ENCODE assay signal across 29 mouse cellular contexts in the genomic region with DNA sequence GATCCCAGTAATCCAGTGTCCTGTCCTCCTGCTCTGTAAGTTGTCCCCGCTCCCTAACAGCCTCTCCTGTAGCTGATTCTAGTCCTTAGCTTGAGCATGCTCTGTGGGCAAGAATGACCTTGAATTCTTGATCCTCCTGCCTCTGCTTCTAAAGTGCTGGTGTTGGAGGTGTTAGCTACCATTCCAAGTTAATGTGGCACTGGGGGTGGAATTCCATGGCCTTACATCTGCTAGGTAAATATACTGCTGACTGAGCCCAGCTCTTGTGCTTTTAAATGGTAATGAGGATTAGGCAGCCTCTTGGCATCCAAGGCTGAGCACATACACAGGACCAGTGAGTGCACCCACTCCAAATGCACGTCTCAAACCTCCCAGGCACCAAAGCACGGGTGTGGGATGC. TPM values are rescaled to one million over a fixed set of nuclear protein-coding genes. Genes with fewer than 3 reads are reported as not detected.
A peak's percentile ranks its signal among the peaks of the same experiment; 100 is the strongest.
DNase-seq lines count a peak whose midpoint lies in the region; ATAC-seq and TF ChIP-seq lines count a peak whose summit lies in the region.
"Had no signal": no experiment of that assay in that cellular context is flagged by ENCODE, and none has a peak within 500 bp of the region (broad histone marks: within the 10 kb centered on the region; RNA-seq: fewer than 3 reads in every experiment).

No protein-coding gene starts in this region.

- H3K9me3 ChIP-seq in midbrain, embryonic 13.5 days = no peaks in the 10 kb centered on the region
- no peaks in the 10 kb centered on the region for H3K9me3 ChIP-seq in midbrain, embryonic 14.5 days (ENCODE audit: control insufficient read depth, low read length)
- H3K9me3 ChIP-seq in hindbrain, embryonic 11.5 days (ENCODE audit: control insufficient read depth, low read length) = no peaks in the 10 kb centered on the region
- H3K9me3 ChIP-seq: embryonic facial prominence, embryonic 10.5 days; embryonic facial prominence, embryonic 13.5 days; forebrain, embryonic 12.5 days; forebrain, embryonic 15.5 days; heart, embryonic 12.5 days; heart, embryonic 15.5 days; hindbrain, embryonic 10.5 days; hindbrain, embryonic 15.5 days had no signal

- H3K27ac ChIP-seq in gastrocnemius, adult 2 months = peak overlapping the region; percentile 92
- no peak overlapping the region for H3K27ac ChIP-seq in midbrain, embryonic 13.5 days
- H3K27ac ChIP-seq in midbrain, embryonic 14.5 days (replicated peaks; ENCODE audit: low read depth, low read length) = no peak overlapping the region
- no peak overlapping the region for H3K27ac ChIP-seq in hindbrain, embryonic 11.5 days (ENCODE audit: low read depth, low read length)
- H3K27ac ChIP-seq: embryonic facial prominence, embryonic 10.5 days; embryonic facial prominence, embryonic 13.5 days; forebrain, embryonic 12.5 days; forebrain, embryonic 15.5 days; heart, embryonic 15.5 days; hindbrain, embryonic 10.5 days; hindbrain, embryonic 15.5 days had no signal

- H3K36me3 ChIP-seq in midbrain, embryonic 13.5 days = peaks cover 69% of the 10 kb centered on the region
- peaks cover 70% of the 10 kb centered on the region for H3K36me3 ChIP-seq in midbrain, embryonic 14.5 days (ENCODE audit: control insufficient read depth, insufficient read depth, low read length)
- peaks cover 9% of the 10 kb centered on the region; the same call in 1 of the 2 replicates for H3K36me3 ChIP-seq in hindbrain, embryonic 11.5 days (ENCODE audit: control insufficient read depth, insufficient read depth, low read length)

- H3K4me2 ChIP-seq in midbrain, embryonic 13.5 days (replicated peaks) = no peak overlapping the region
- no peak overlapping the region for H3K4me2 ChIP-seq in midbrain, embryonic 14.5 days (ENCODE audit: low read length)
- H3K4me2 ChIP-seq in hindbrain, embryonic 11.5 days (replicated peaks; ENCODE audit: low read depth, low read length) = no peak overlapping the region
- H3K4me2 ChIP-seq: embryonic facial prominence, embryonic 13.5 days; forebrain, embryonic 12.5 days; forebrain, embryonic 15.5 days; heart, embryonic 12.5 days; heart, embryonic 15.5 days; hindbrain, embryonic 15.5 days had no signal

- H3K4me3 ChIP-seq in gastrocnemius, adult 2 months = peak overlapping the region; percentile 28; the same call in 1 of the 2 replicates
- no peak overlapping the region for H3K4me3 ChIP-seq in midbrain, embryonic 13.5 days (replicated peaks)
- H3K4me3 ChIP-seq in midbrain, embryonic 14.5 days (replicated peaks; ENCODE audit: low read depth, low read length) = no peak overlapping the region
- H3K4me3 ChIP-seq in hindbrain, embryonic 11.5 days (ENCODE audit: low read depth, low read length) = no peak overlapping the region
- H3K4me3 ChIP-seq: embryonic facial prominence, embryonic 10.5 days; embryonic facial prominence, embryonic 13.5 days; erythroblast, embryonic 14.5 days; forebrain, embryonic 12.5 days; forebrain, embryonic 15.5 days; heart, embryonic 12.5 days; heart, embryonic 15.5 days; hindbrain, embryonic 10.5 days; hindbrain, embryonic 15.5 days had no signal

- DNase-seq in gastrocnemius, adult 2 months = no peak
- DNase-seq in gastrocnemius, postnatal 36 days = no peak
- DNase-seq in midbrain, embryonic 14.5 days = no peak
- DNase-seq in brain, adult 2 months (ENCODE audit: low read depth, low spot score) = peak; percentile 48
- DNase-seq in hindbrain, embryonic 11.5 days (ENCODE audit: low spot score) = no peak
- DNase-seq in right cerebral cortex, postnatal 4 days = no peak
- DNase-seq: adrenal gland, postnatal 10 days; adrenal gland, postnatal 36 days; B cell, adult 2 months; cerebellum, adult 11-12 months; cerebellum, adult 8-10 months; cerebellum, postnatal 10 days; cerebellum, postnatal 36 days; embryo, embryonic 11 days; heart, adult 18-20 months; heart, postnatal 10 days; heart, postnatal 36 days had no signal

- 0 out of 2 replicates have a peak overlapping the region, but pooled peaks have one; percentile 28 for H3K9ac ChIP-seq in midbrain, embryonic 13.5 days (replicated peaks)
- no peak overlapping the region for H3K9ac ChIP-seq in midbrain, embryonic 14.5 days (replicated peaks; ENCODE audit: low read length)
- no peak overlapping the region for H3K9ac ChIP-seq in hindbrain, embryonic 11.5 days (ENCODE audit: low read depth, low read length)
- H3K9ac ChIP-seq: embryonic facial prominence, embryonic 13.5 days; forebrain, embryonic 12.5 days; forebrain, embryonic 15.5 days; heart, embryonic 12.5 days; heart, embryonic 15.5 days; hindbrain, embryonic 15.5 days had no signal

- H3K4me1 ChIP-seq in midbrain, embryonic 13.5 days (replicated peaks) = peaks cover 8% of the 10 kb centered on the region
- peaks cover 1% of the 10 kb centered on the region; the same call in 1 of the 2 replicates for H3K4me1 ChIP-seq in midbrain, embryonic 14.5 days (ENCODE audit: control insufficient read depth, insufficient read depth, low read length)
- no peaks in the 10 kb centered on the region for H3K4me1 ChIP-seq in hindbrain, embryonic 11.5 days (replicated peaks; ENCODE audit: control insufficient read depth, insufficient read depth, low read length)

- intact Hi-C loops in gastrocnemius, adult 2 months (cut with DNase I) = no loop called here
- intact Hi-C loops in gastrocnemius, postnatal 36 days (cut with DNase I) = no loop called here

- WGBS in midbrain, embryonic 13.5 days = 61% methylated on average over 3 of the region's 3 CpGs
- 56% methylated on average over 3 of the region's 3 CpGs for WGBS in midbrain, embryonic 14.5 days
- whole genome bisulfite sequencing in hindbrain, embryonic 11.5 days = 74% methylated on average over 3 of the region's 3 CpGs

- H3K27me3 ChIP-seq in midbrain, embryonic 13.5 days = no peaks in the 10 kb centered on the region
- no peaks in the 10 kb centered on the region for H3K27me3 ChIP-seq in midbrain, embryonic 14.5 days (ENCODE audit: control insufficient read depth, insufficient read depth, low read length)
- H3K27me3 ChIP-seq in hindbrain, embryonic 11.5 days (ENCODE audit: control insufficient read depth, insufficient read depth, low read length) = no peaks in the 10 kb centered on the region
- H3K27me3 ChIP-seq: CH12.LX; embryonic facial prominence, embryonic 13.5 days; forebrain, embryonic 12.5 days; forebrain, embryonic 15.5 days; heart, embryonic 12.5 days; heart, embryonic 15.5 days; hindbrain, embryonic 15.5 days had no signal

- ATAC-seq in midbrain, embryonic 13.5 days = no peak
- ATAC-seq in midbrain, embryonic 14.5 days (ENCODE audit: low FRiP score, low TSS enrichment) = no peak
- no peak for ATAC-seq in hindbrain, embryonic 11.5 days (ENCODE audit: low FRiP score)
- ATAC-seq: forebrain, embryonic 15.5 days; intestine, postnatal 0 days had no signal

- TF ChIP-seq CTCF in gastrocnemius, adult 2 months (IDR thresholded peaks at IDR 0.05) = no peak

RNA-seq across cellular contexts. Expression of a gene that starts 6.6 kb away (rescaled TPM):
- total RNA-seq in gastrocnemius, adult 2 months (2021) = 100 to 1,000 TPM; 173 to 178 TPM
- 100 to 1,000 TPM; 170 to 198 TPM for total RNA-seq in gastrocnemius, postnatal 36 days (2021)
- 101 TPM in 2 replicates for polyA plus RNA-seq in midbrain, embryonic 13.5 days (2015; fragmentation: Nextera tagmentation; extraction: Ambion mirVana)
- 81.6 and 90.4 TPM in 2 replicates for polyA plus RNA-seq in midbrain, embryonic 14.5 days (2014; fragmentation: Nextera tagmentation; extraction: Ambion mirVana)
- polyA plus RNA-seq in hindbrain, embryonic 11.5 days (2014; fragmentation: Nextera tagmentation; extraction: Ambion mirVana) = 153 and 165 TPM in 2 replicates

RNA-seq across cellular contexts. Expression of a gene that starts 22.7 kb away (rescaled TPM):
- 10 to 100 TPM; 16.9 to 20.4 TPM for total RNA-seq in gastrocnemius, adult 2 months (2021)
- 10 to 100 TPM; 11.8 to 17.8 TPM for total RNA-seq in gastrocnemius, postnatal 36 days (2021)
- polyA plus RNA-seq in midbrain, embryonic 13.5 days (2015; fragmentation: Nextera tagmentation; extraction: Ambion mirVana) = 49.4 and 52.5 TPM in 2 replicates
- polyA plus RNA-seq in midbrain, embryonic 14.5 days (2014; fragmentation: Nextera tagmentation; extraction: Ambion mirVana) = 56.1 and 60.9 TPM in 2 replicates
- 17.4 and 26.5 TPM in 2 replicates for polyA plus RNA-seq in hindbrain, embryonic 11.5 days (2014; fragmentation: Nextera tagmentation; extraction: Ambion mirVana)
